Mouse (Mus musculus) ES-Bruce4 (cell line): Measurements from ENCODE around the gene Lax1.

Experiments
- CTCF ChIP-seq: IDR thresholded peaks from one replicate; pipeline ENCODE4 v1.8.1; 2011; ENCODE audit warnings: low read depth, low read length
- POLR2A ChIP-seq: IDR thresholded peaks from one replicate; pipeline ENCODE4 v1.8.1; 2011; ENCODE audit warnings: low read length; ENCODE audit not compliant: insufficient read depth

GRCm38 (mm10) chr1:133645652-133646051 is 44.3 kb downstream of the Lax1 start:
- TF ChIP-seq CTCF (no peak), POLR2A (no peak)
